Comparison of ENCODE assay signal across 13 mouse cellular contexts in genomic region chr9:110895994-110896393, GRCm38 (mm10). TPM values are rescaled to one million over a fixed set of nuclear protein-coding genes. Genes with fewer than 3 reads are reported as not detected.
DNase-seq lines count a peak whose midpoint lies in the region; ATAC-seq lines count a peak whose summit lies in the region.
"Had no signal": no experiment of that assay in that cellular context is flagged by ENCODE, and none has a peak within 500 bp of the region (broad histone marks: within the 10 kb centered on the region; RNA-seq: fewer than 3 reads in every experiment).

No protein-coding gene starts in this region.

- H3K27ac ChIP-seq in lung, embryonic 15.5 days = no peak overlapping the region
- H3K27ac ChIP-seq in forebrain, embryonic 16.5 days (ENCODE audit: low read length) = no peak overlapping the region
- H3K27ac ChIP-seq in midbrain, embryonic 13.5 days = no peak overlapping the region

- peak overlapping the region; percentile 30; the same call in 1 of the 2 replicates for H3K4me2 ChIP-seq in lung, embryonic 15.5 days
- H3K4me2 ChIP-seq in forebrain, embryonic 16.5 days (ENCODE audit: low read length) = peak overlapping the region; percentile 34
- H3K4me2 ChIP-seq in midbrain, embryonic 13.5 days (replicated peaks) = peak overlapping the region; percentile 23

- H3K27me3 ChIP-seq in lung, embryonic 15.5 days = no peaks in the 10 kb centered on the region
- no peaks in the 10 kb centered on the region for H3K27me3 ChIP-seq in forebrain, embryonic 16.5 days (replicated peaks; ENCODE audit: control insufficient read depth, insufficient read depth, low read length)
- peaks cover 8% of the 10 kb centered on the region; the same call in 1 of the 2 replicates for H3K27me3 ChIP-seq in midbrain, embryonic 13.5 days
- H3K27me3 ChIP-seq: Patski had no signal

- no peaks in the 10 kb centered on the region; the same call in 1 of the 2 replicates for H3K36me3 ChIP-seq in lung, embryonic 15.5 days
- no peaks in the 10 kb centered on the region for H3K36me3 ChIP-seq in forebrain, embryonic 16.5 days (ENCODE audit: control insufficient read depth, insufficient read depth)
- no peaks in the 10 kb centered on the region for H3K36me3 ChIP-seq in midbrain, embryonic 13.5 days

- H3K9me3 ChIP-seq in lung, embryonic 15.5 days = no peaks in the 10 kb centered on the region
- no peaks in the 10 kb centered on the region for H3K9me3 ChIP-seq in forebrain, embryonic 16.5 days (ENCODE audit: control insufficient read depth, low read length)
- H3K9me3 ChIP-seq in midbrain, embryonic 13.5 days = no peaks in the 10 kb centered on the region

- ATAC-seq in lung, embryonic 15.5 days (ENCODE audit: borderline replicate concordance, extremely low read depth, low FRiP score, low TSS enrichment) = no peak
- ATAC-seq in forebrain, embryonic 16.5 days = peak; percentile 18; the same call in 1 of the 2 replicates
- peak; percentile 57; the same call in 1 of the 2 replicates for ATAC-seq in midbrain, embryonic 13.5 days
- ATAC-seq: Patski had no signal

- no peak overlapping the region for H3K9ac ChIP-seq in lung, embryonic 15.5 days
- H3K9ac ChIP-seq in forebrain, embryonic 16.5 days (replicated peaks; ENCODE audit: low read depth, low read length) = no peak overlapping the region
- H3K9ac ChIP-seq in midbrain, embryonic 13.5 days (replicated peaks) = 0 out of 2 replicates have a peak overlapping the region, but pooled peaks have one; percentile 16

- H3K4me1 ChIP-seq in lung, embryonic 15.5 days = 0 out of 2 replicates have a peak, but pooled peaks cover 8% of the 10 kb centered on the region
- peaks cover 5% of the 10 kb centered on the region for H3K4me1 ChIP-seq in forebrain, embryonic 16.5 days (replicated peaks; ENCODE audit: control insufficient read depth, insufficient read depth, low read length)
- peaks cover 4% of the 10 kb centered on the region; the same call in 1 of the 2 replicates for H3K4me1 ChIP-seq in midbrain, embryonic 13.5 days (replicated peaks)

- no peak overlapping the region for H3K4me3 ChIP-seq in lung, embryonic 15.5 days
- no peak overlapping the region for H3K4me3 ChIP-seq in forebrain, embryonic 16.5 days (replicated peaks; ENCODE audit: low read length)
- no peak overlapping the region; the same call in 1 of the 2 replicates for H3K4me3 ChIP-seq in midbrain, embryonic 13.5 days (replicated peaks)

- DNase-seq in cerebellum, postnatal 10 days = peak; percentile 42 to 52
- DNase-seq in cerebellum, postnatal 36 days = no peak
- no peak for DNase-seq in lung, postnatal 36 days
- DNase-seq in adrenal gland, postnatal 14 days = no peak
- no peak for DNase-seq in spleen, postnatal 36 days (ENCODE audit: low spot score in 2 of 2)

- 18% methylated on average over 7 of the region's 7 CpGs for WGBS in lung, embryonic 15.5 days
- WGBS in forebrain, embryonic 16.5 days = 14% methylated on average over 7 of the region's 7 CpGs
- 18% methylated on average over 7 of the region's 7 CpGs for WGBS in midbrain, embryonic 13.5 days

RNA-seq across cellular contexts. Expression of gene Tmie, which starts 16.1 kb away (rescaled TPM):
- 1.1 and 1.3 TPM in 2 replicates for polyA plus RNA-seq in lung, embryonic 15.5 days (2015; fragmentation: Nextera tagmentation; extraction: Ambion mirVana)
- 0.86 and 1.8 TPM in 2 replicates for polyA plus RNA-seq in forebrain, embryonic 16.5 days (2015; fragmentation: Nextera tagmentation; extraction: Ambion mirVana)
- polyA plus RNA-seq in midbrain, embryonic 13.5 days (2015; fragmentation: Nextera tagmentation; extraction: Ambion mirVana) = 0.49 and 0.74 TPM in 2 replicates
- 2.2 and 3.5 TPM in 2 replicates for total RNA-seq in adrenal gland, postnatal 14 days (2021)
- total RNA-seq: monocyte, adult 5-6 weeks had no signal

RNA-seq across cellular contexts. Expression of gene Als2cl, which starts 16.3 kb away (rescaled TPM):
- 5.9 and 8.7 TPM in 2 replicates for polyA plus RNA-seq in lung, embryonic 15.5 days (2015; fragmentation: Nextera tagmentation; extraction: Ambion mirVana)
- 0.65 and 1.1 TPM in 2 replicates for polyA plus RNA-seq in forebrain, embryonic 16.5 days (2015; fragmentation: Nextera tagmentation; extraction: Ambion mirVana)
- 0.98 and 1.2 TPM in 2 replicates for polyA plus RNA-seq in midbrain, embryonic 13.5 days (2015; fragmentation: Nextera tagmentation; extraction: Ambion mirVana)
- total RNA-seq in adrenal gland, postnatal 14 days (2021) = 17.1 and 21.3 TPM in 2 replicates

RNA-seq across cellular contexts. Expression of gene Fam240a, which starts 20.7 kb away (rescaled TPM):
- polyA plus RNA-seq in lung, embryonic 15.5 days (2015; fragmentation: Nextera tagmentation; extraction: Ambion mirVana) = not detected in 2 replicates
- not detected in 2 replicates for polyA plus RNA-seq in forebrain, embryonic 16.5 days (2015; fragmentation: Nextera tagmentation; extraction: Ambion mirVana)
- polyA plus RNA-seq in midbrain, embryonic 13.5 days (2015; fragmentation: Nextera tagmentation; extraction: Ambion mirVana) = not detected in 2 replicates
- not detected in 2 replicates for total RNA-seq in adrenal gland, postnatal 14 days (2021)
- total RNA-seq: monocyte, adult 5-6 weeks had no signal
- polyA plus RNA-seq: cortical plate, adult 2 months; limb, embryonic 14.5 days; Patski had no signal

RNA-seq across cellular contexts. Expression of gene Prss50, which starts 38.2 kb away (rescaled TPM):
- 0.14 TPM in 1 of 2 replicates, not detected in the other for polyA plus RNA-seq in lung, embryonic 15.5 days (2015; fragmentation: Nextera tagmentation; extraction: Ambion mirVana)
- polyA plus RNA-seq in forebrain, embryonic 16.5 days (2015; fragmentation: Nextera tagmentation; extraction: Ambion mirVana) = 0.14 TPM in 1 of 2 replicates, not detected in the other
- 0.24 TPM in 1 of 2 replicates, not detected in the other for polyA plus RNA-seq in midbrain, embryonic 13.5 days (2015; fragmentation: Nextera tagmentation; extraction: Ambion mirVana)
- total RNA-seq in adrenal gland, postnatal 14 days (2021) = 0.37 TPM in 1 of 2 replicates, not detected in the other
- total RNA-seq: gastrocnemius, adult 8-10 months; monocyte, adult 5-6 weeks had no signal

RNA-seq across cellular contexts. Expression of gene Tdgf1, which starts 50.0 kb away (rescaled TPM):
- polyA plus RNA-seq in lung, embryonic 15.5 days (2015; fragmentation: Nextera tagmentation; extraction: Ambion mirVana) = not detected in 2 replicates
- not detected in 2 replicates for polyA plus RNA-seq in forebrain, embryonic 16.5 days (2015; fragmentation: Nextera tagmentation; extraction: Ambion mirVana)
- polyA plus RNA-seq in midbrain, embryonic 13.5 days (2015; fragmentation: Nextera tagmentation; extraction: Ambion mirVana) = not detected in 2 replicates
- not detected in 2 replicates for total RNA-seq in adrenal gland, postnatal 14 days (2021)
- total RNA-seq: gastrocnemius, adult 8-10 months; monocyte, adult 5-6 weeks had no signal
- polyA plus RNA-seq: Patski had no signal

Comparison
In these comparisons a context has a peak if more than half of its experiments do, and no peak if none do; other contexts are left out.
1. DNase-seq: peak in cerebellum, postnatal 10 days (2 of 2); none in cerebellum, postnatal 36 days (0 of 2), lung, postnatal 36 days (single experiment), adrenal gland, postnatal 14 days (single experiment) and spleen, postnatal 36 days (0 of 2).
2. Peak in every context shown above with its lines, with median percentiles within 50 percentile points of each other: H3K4me2 ChIP-seq.